Mouse (Mus musculus) forebrain, embryonic 14.5 days (tissue): ENCODE measurements at regions not wholly inside any gene's neighbourhood (a gene's known extent, or its start where the extent isn't known, plus 50 kb on each side); places are given as distances from the start of the nearest gene placed in this dataset.

Experiments
- ATAC-seq: fragments of 200-750 bp; cut with Nextera tagmentation; 2 replicates; pipeline ENCODE4 v1.8.0; 2017; ENCODE audit warnings: mild to moderate bottlenecking, moderate library complexity
- DNase-seq: peaks from one replicate; pipeline ENCODE4 v3.0.0-alpha.2; 2015; ENCODE audit warnings: low spot score
- H3K27ac ChIP-seq: fragments of 300-500 bp; sonication (generic); 2 replicates; pipeline ENCODE4 v1.5.1; 2014; ENCODE audit warnings: low read depth, mild to moderate bottlenecking, control low read depth, low read length, moderate library complexity
- H3K27me3 ChIP-seq: fragments of 300-500 bp; sonication (generic); replicated peaks from 2 replicates; pipeline ENCODE4 v1.6.1; 2014; ENCODE audit warnings: low read length, control low read depth, mixed read lengths; ENCODE audit not compliant: control insufficient read depth, insufficient read depth
- H3K36me3 ChIP-seq: fragments of 300-500 bp; sonication (generic); 2 replicates; pipeline ENCODE4 v1.6.1; 2014; ENCODE audit warnings: low read length, control low read depth; ENCODE audit not compliant: control insufficient read depth, insufficient read depth
- H3K4me1 ChIP-seq: fragments of 300-500 bp; sonication (generic); 2 replicates; pipeline ENCODE4 v1.6.1; 2014; ENCODE audit warnings: antibody characterized with exemption, low read length, control low read depth; ENCODE audit not compliant: control insufficient read depth, insufficient read depth
- H3K4me2 ChIP-seq: fragments of 300-500 bp; sonication (generic); 2 replicates; pipeline ENCODE4 v1.6.1; 2014; ENCODE audit warnings: mild to moderate bottlenecking, control low read depth, low read length
- H3K4me3 ChIP-seq: fragments of 300-500 bp; sonication (generic); 2 replicates; pipeline ENCODE4 v1.5.1; 2014; ENCODE audit warnings: low read depth, low read length, control low read depth
- H3K9ac ChIP-seq: fragments of 300-500 bp; sonication (generic); 2 replicates; pipeline ENCODE4 v1.6.1; 2014; ENCODE audit warnings: mild to moderate bottlenecking, low read length, control low read depth, moderate library complexity
- H3K9me3 ChIP-seq: fragments of 300-500 bp; sonication (generic); replicated peaks from 2 replicates; pipeline ENCODE4 v1.6.1; 2016; ENCODE audit warnings: low read length, control low read depth, mixed read lengths; ENCODE audit not compliant: control insufficient read depth
- WGBS: fragments of 180-500 bp; shearing (Covaris S2); extraction: QIAGEN DNeasy Blood & Tissue Kit; methylation state at CpG from one replicate; pipeline ENCODE4 v1.1.7; 2014; 5-methylcytosine and 5-hydroxymethylcytosine counted together

DNA sequence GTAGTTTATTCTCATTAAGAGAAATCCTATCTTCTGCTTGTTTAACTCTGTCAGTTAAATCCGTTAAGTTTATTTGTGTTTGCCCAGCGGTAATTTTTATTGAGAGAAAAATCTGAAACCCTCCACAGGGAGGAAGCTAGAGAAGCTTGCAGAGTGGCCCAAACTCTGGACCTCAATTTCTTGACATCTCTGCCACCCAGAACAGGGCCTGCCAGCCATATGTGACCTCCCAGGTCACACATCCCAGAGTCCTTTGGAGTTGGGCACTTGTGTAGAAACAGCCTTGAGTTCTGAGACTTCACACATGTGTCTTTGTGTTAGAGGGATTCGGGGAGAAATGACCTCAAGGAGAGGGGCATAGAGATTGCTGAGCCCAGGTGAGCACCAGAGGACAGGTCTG lies 109.0 kb upstream of the Zfp618 start:
- H3K27me3 ChIP-seq: no peaks in the 10 kb centered on the region
- H3K4me2 ChIP-seq: no peak overlapping the region
- ATAC-seq (no peak), DNase-seq (no peak)
- no peaks in the 10 kb centered on the region for H3K36me3 ChIP-seq
- H3K4me3 ChIP-seq: no peak overlapping the region
- no peak overlapping the region for H3K9ac ChIP-seq
- no peak overlapping the region for H3K27ac ChIP-seq
- WGBS: 69% methylated on average over 3 of the region's 3 CpGs
- no peaks in the 10 kb centered on the region for H3K9me3 ChIP-seq
- H3K4me1 ChIP-seq: no peaks in the 10 kb centered on the region

GRCm38 (mm10) chr4:62862756-62863155 lies 102.6 kb upstream of the Zfp618 start:
- 100% methylated on average over 3 of the region's 3 CpGs for WGBS
- Histone ChIP-seq H3K4me3 (no peak overlapping the region), H3K27me3 (no peaks in the 10 kb centered on the region), H3K36me3 (no peaks in the 10 kb centered on the region), H3K4me1 (no peaks in the 10 kb centered on the region), H3K4me2 (no peak overlapping the region), H3K9ac (no peak overlapping the region), H3K27ac (no peak overlapping the region), H3K9me3 (no peaks in the 10 kb centered on the region)
- DNase-seq: no peak
- no peak for ATAC-seq

GRCm38 (mm10) chr4:62870391-62870983 lies 94.9 kb upstream of the Zfp618 start:
- peak; percentile 71 for ATAC-seq
- Histone ChIP-seq H3K4me3 (no peak overlapping the region), H3K4me2 (no peak overlapping the region), H3K9me3 (no peaks in the 10 kb centered on the region), H3K36me3 (no peaks in the 10 kb centered on the region), H3K27me3 (no peaks in the 10 kb centered on the region), H3K9ac (no peak overlapping the region), H3K27ac (no peak overlapping the region), H3K4me1 (0 out of 2 replicates have a peak, but pooled peaks cover 3% of the 10 kb centered on the region)
- 48% methylated on average over 14 of the region's 14 CpGs for WGBS
- peak; percentile 68 for DNase-seq

DNA sequence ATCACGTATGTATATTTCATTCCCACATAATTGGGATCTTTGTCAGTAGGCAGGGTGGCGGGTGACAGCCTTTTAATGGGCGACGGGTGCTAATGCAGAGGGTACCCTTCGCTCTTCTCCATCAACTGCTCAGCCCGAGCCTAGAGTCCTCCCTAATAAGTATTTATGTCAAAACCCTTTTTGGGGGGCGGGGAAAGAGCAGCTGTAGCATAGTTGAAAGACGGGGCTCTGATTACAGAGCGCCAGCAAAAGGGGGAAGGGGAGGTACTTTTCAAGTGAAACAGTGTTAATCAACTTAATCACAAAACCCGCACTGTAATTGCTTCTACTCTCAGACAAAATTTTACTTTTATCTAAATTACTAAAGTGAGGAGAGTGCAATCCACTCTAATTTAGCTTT lies 92.8 kb upstream of the Zfp618 start:
- Histone ChIP-seq H3K27me3 (no peaks in the 10 kb centered on the region), H3K27ac (no peak overlapping the region), H3K9ac (no peak overlapping the region), H3K9me3 (no peaks in the 10 kb centered on the region), H3K4me1 (0 out of 2 replicates have a peak, but pooled peaks cover 3% of the 10 kb centered on the region), H3K4me2 (no peak overlapping the region), H3K4me3 (no peak overlapping the region), H3K36me3 (no peaks in the 10 kb centered on the region)
- DNase-seq: peak; percentile 80
- ATAC-seq: peak; percentile 77
- WGBS: 52% methylated on average over 10 of the region's 10 CpGs

DNA sequence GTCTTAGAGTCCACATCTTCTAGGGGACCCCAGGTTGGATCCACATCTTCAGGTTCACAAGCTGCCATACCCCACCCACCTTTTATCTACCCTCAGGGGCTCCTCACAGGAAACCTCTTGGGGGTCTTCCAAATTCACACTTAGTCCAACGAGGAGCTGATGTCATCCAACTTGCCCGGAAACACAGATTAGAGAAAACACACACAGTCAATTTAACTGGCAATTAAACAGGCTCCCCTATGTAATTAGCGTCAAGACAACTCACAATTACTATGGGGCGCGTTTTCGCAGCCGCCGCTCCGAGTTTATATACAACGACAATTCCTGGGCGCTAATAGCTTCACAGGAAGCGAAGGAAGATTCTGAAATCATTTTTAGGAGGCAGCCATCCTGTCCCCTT lies 91.4 kb upstream of the Zfp618 start:
- Histone ChIP-seq H3K27me3 (no peaks in the 10 kb centered on the region), H3K9ac (no peak overlapping the region), H3K27ac (no peak overlapping the region), H3K4me1 (0 out of 2 replicates have a peak, but pooled peaks cover 3% of the 10 kb centered on the region), H3K9me3 (no peaks in the 10 kb centered on the region), H3K36me3 (no peaks in the 10 kb centered on the region), H3K4me3 (no peak overlapping the region), H3K4me2 (peak overlapping the region; percentile 9; the same call in 1 of the 2 replicates)
- DNase-seq (peak; percentile 73), ATAC-seq (no peak)
- 19% methylated on average over 12 of the region's 12 CpGs for WGBS

GRCm38 (mm10) chr4:62878063-62878462 lies 87.3 kb upstream of the Zfp618 start:
- Histone ChIP-seq H3K36me3 (no peaks in the 10 kb centered on the region), H3K27ac (no peak overlapping the region), H3K9ac (no peak overlapping the region), H3K27me3 (no peaks in the 10 kb centered on the region), H3K4me1 (no peaks in the 10 kb centered on the region), H3K9me3 (no peaks in the 10 kb centered on the region), H3K4me3 (no peak overlapping the region), H3K4me2 (no peak overlapping the region)
- DNase-seq (no peak), ATAC-seq (no peak)
- WGBS: 85% methylated on average over 7 of the region's 7 CpGs

DNA sequence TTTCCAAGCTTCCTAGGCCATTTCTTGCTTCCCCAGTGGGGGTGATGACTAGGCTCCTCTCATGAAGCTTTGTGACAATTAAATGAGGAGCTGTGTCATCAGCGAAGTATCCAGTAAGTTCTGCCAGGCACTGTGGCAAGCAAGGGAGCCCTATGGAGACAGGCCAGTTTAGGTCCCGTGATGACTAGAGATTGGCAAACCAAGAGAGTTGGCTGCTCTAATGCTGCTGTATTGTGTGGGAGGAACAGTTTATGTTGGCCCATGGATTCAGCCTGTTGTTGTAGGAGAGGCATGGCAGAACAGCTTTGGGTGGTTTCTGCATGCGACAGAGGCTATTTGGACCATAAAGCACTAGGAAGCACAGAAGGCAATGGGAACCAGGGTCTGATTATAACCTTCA lies 86.4 kb upstream of the Zfp618 start:
- H3K9me3 ChIP-seq: no peaks in the 10 kb centered on the region
- H3K27ac ChIP-seq: no peak overlapping the region
- WGBS: 87% methylated on average over 3 of the region's 3 CpGs
- H3K36me3 ChIP-seq: no peaks in the 10 kb centered on the region
- no peaks in the 10 kb centered on the region for H3K27me3 ChIP-seq
- H3K9ac ChIP-seq: no peak overlapping the region
- no peak overlapping the region for H3K4me3 ChIP-seq
- ATAC-seq (no peak), DNase-seq (peak; percentile 22)
- H3K4me2 ChIP-seq: no peak overlapping the region
- H3K4me1 ChIP-seq: no peaks in the 10 kb centered on the region

DNA sequence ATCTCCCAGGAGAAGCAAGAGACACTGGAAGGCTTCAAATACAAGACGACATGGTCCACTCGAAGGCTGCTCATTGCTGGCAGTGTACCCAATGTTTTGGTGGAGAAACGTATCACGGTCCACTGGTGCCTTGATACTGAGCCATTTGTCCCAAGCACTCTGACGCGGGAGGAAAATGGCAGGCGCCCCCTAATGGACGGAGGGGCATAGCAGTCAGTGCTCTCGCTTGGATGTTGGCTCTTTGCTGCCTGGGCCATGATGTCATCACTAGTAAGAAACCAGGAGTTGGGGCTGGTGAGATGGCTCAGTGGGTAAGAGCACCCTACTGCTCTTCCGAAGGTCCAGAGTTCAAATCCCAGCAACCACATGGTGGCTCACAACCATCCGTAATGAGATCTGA lies 83.5 kb upstream of the Zfp618 start:
- 79% methylated on average over 10 of the region's 11 CpGs for WGBS
- no peak for DNase-seq
- H3K4me3 ChIP-seq: no peak overlapping the region

DNA sequence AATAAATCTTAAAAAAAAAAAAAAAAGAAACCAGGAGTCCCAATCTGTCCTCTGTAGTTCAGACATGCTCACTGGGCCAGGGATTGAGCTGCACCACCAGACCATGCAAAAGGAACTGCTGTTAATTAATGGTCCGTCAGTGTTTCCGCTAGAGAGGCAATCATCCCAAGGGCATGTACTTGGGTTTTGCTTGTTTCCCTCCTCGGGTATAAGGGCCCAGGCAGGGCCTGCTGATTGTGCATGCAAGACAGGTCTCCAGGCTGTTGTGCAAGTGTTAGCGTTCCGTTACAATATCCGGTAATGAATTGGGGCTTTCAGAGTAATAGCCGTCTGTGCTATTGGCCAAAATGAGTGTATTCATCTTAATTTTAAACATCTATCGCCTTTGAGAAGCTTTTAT lies 83.1 kb upstream of the Zfp618 start:
- ATAC-seq: no peak
- H3K4me3 ChIP-seq: no peak overlapping the region
- no peaks in the 10 kb centered on the region for H3K36me3 ChIP-seq
- no peak overlapping the region for H3K9ac ChIP-seq
- no peaks in the 10 kb centered on the region for H3K9me3 ChIP-seq
- H3K27ac ChIP-seq: no peak overlapping the region
- no peaks in the 10 kb centered on the region for H3K4me1 ChIP-seq
- no peaks in the 10 kb centered on the region for H3K27me3 ChIP-seq
- peak; percentile 30 for DNase-seq
- H3K4me2 ChIP-seq: no peak overlapping the region
- WGBS: 38% methylated on average over 8 of the region's 8 CpGs

More for the DNA sequence above, 83.5 kb upstream of the Zfp618 start:
- H3K27ac ChIP-seq: no peak overlapping the region
- H3K9ac ChIP-seq: no peak overlapping the region
- H3K36me3 ChIP-seq: no peaks in the 10 kb centered on the region
- H3K9me3 ChIP-seq: no peaks in the 10 kb centered on the region
- no peak for ATAC-seq
- no peak overlapping the region for H3K4me2 ChIP-seq
- H3K27me3 ChIP-seq: no peaks in the 10 kb centered on the region
- no peaks in the 10 kb centered on the region for H3K4me1 ChIP-seq
